Mouse (Mus musculus): ENCODE data around the gene Heatr4. TPM values are rescaled to one million over a fixed set of nuclear protein-coding genes. Genes with fewer than 3 reads are reported as not detected.

The Heatr4 gene
- polyA plus RNA-seq, 1 experiment from 2014 or later = not detected

DNA sequence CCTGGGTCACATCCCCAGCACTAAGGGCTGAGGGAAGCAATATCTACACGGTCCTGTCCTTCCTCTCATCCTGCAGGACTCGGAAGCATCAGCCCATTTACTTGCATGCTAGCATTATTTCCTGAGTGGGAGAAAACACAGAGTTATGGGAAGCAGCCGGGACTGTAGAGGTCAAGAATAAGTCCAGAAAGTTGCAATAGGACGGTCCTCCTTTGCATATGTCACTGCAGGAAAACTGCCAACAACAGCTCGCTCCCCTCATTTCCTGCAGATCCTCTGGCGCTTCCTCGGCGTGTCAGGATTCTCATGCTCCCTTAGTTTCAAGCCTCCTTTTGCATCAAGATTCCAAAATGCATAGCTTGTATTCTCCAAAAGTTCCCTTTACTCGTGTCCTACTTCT is 67.8 kb downstream of the Heatr4 start:
- WGBS = 48% methylated on average over 9 of the region's 9 CpGs

DNA sequence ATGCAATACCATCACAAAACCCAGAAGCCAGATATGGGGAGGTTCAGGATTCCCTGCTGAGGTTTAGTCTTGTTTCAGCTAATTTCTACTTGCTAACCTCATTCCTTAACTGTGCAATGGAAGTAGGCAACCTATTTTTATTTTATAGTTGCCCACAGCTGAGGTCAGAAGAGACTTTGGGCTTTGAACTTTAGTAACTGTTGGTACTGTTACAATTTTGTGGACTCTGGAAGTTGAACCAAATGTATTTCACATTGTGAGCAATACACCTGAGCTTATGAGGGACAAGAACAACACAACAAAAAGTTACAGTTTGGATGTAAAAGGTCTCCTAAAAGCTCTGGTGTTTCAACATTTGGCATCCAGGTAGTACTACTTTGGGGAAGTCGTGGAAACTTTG is 69.9 kb downstream of the Heatr4 start:
- Histone ChIP-seq H3K27me3 (ENCODE audit: control insufficient read depth, insufficient read depth, low read depth, low read length) (no peaks in the 10 kb centered on the region), H3K4me2 (ENCODE audit: low read depth, low read length) (no peak overlapping the region), H3K4me3 (ENCODE audit: low read length) (no peak overlapping the region), H3K4me1 (replicated peaks; ENCODE audit: control insufficient read depth, insufficient read depth, low read length) (peaks cover 6% of the 10 kb centered on the region; the same call in 1 of the 2 replicates), H3K27ac (ENCODE audit: low read length) (no peak overlapping the region), H3K9me3 (ENCODE audit: control insufficient read depth, low read length) (no peaks in the 10 kb centered on the region), H3K36me3 (ENCODE audit: control insufficient read depth, insufficient read depth, low read length) (no peaks in the 10 kb centered on the region), H3K9ac (ENCODE audit: low read length) (no peak overlapping the region)
- WGBS = 74% methylated on average over 1 of the region's 1 CpGs
- ATAC-seq (ENCODE audit: low read depth) = no peak

More for the DNA sequence above, 67.8 kb downstream of the Heatr4 start:
- Histone ChIP-seq H3K27ac (ENCODE audit: low read length) (peak overlapping the region; percentile 77), H3K9ac (ENCODE audit: low read length) (0 out of 2 replicates have a peak overlapping the region, but pooled peaks have one; percentile 34), H3K9me3 (ENCODE audit: control insufficient read depth, low read length) (no peaks in the 10 kb centered on the region), H3K4me2 (ENCODE audit: low read depth, low read length) (peak overlapping the region; percentile 32; the same call in 1 of the 2 replicates), H3K27me3 (ENCODE audit: control insufficient read depth, insufficient read depth, low read depth, low read length) (no peaks in the 10 kb centered on the region), H3K4me3 (ENCODE audit: low read length) (no peak overlapping the region), H3K36me3 (ENCODE audit: control insufficient read depth, insufficient read depth, low read length) (no peaks in the 10 kb centered on the region), H3K4me1 (replicated peaks; ENCODE audit: control insufficient read depth, insufficient read depth, low read length) (peaks cover 12% of the 10 kb centered on the region; the same call in 1 of the 2 replicates)
- ATAC-seq (ENCODE audit: low read depth) = no peak

DNA sequence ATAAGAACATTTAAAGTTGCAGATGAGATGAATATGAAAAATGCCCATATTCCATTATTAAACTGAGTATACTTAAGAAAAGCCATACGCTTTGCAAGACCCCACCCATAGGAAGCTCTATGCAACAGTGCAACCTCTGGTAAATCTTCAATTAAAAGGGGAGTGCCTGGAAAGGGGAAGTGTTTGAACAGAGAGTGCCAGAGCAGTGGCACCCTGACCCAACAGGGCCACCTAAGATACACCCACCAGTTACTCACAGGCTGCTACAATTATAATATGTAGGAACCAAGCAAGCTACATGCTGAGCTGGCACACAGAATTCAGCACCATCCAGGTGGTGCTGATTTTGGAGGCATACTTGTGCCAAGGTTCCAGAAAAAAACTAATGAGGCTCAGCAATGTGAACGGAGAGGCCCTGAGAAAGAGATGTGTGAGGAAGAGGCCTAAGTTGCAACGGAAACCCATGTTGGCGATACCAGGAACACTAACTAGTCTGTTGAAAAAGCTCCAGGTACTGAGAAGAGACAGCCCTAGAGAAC is 70.4 kb downstream of the Heatr4 start:
- no peak for ATAC-seq (ENCODE audit: low read depth)
- Histone ChIP-seq H3K9me3 (ENCODE audit: control insufficient read depth, low read length) (no peaks in the 10 kb centered on the region), H3K9ac (ENCODE audit: low read length) (no peak overlapping the region), H3K4me3 (ENCODE audit: low read length) (no peak overlapping the region), H3K4me1 (replicated peaks; ENCODE audit: control insufficient read depth, insufficient read depth, low read length) (peaks cover 6% of the 10 kb centered on the region; the same call in 1 of the 2 replicates), H3K36me3 (ENCODE audit: control insufficient read depth, insufficient read depth, low read length) (no peaks in the 10 kb centered on the region), H3K4me2 (ENCODE audit: low read depth, low read length) (no peak overlapping the region), H3K27ac (ENCODE audit: low read length) (no peak overlapping the region), H3K27me3 (ENCODE audit: control insufficient read depth, insufficient read depth, low read depth, low read length) (no peaks in the 10 kb centered on the region)
- 92% methylated on average over 4 of the region's 4 CpGs for WGBS

DNA sequence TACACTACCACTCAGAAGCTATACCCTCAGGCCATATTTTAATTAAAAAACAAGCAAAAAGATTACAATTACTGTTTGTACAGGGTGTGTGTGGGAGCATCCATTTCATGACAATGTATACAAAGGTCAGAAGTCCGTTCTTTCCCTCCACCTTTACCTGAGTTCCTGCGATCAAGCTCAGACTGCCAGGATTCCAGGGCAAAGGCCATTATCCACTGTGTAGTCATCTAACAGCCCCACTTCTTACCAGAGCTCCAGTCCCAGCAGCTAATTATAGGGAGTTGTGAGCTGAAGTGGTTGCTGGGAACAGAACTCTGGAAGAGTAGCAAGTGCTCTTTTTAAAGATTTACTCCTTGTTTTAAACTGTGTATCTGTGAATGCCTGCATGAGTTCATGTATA is 74.2 kb downstream of the Heatr4 start:
- 82% methylated on average over 2 of the region's 2 CpGs for WGBS
- H3K4me3 ChIP-seq (ENCODE audit: low read length) = no peak overlapping the region
- H3K4me2 ChIP-seq (ENCODE audit: low read depth, low read length) = no peak overlapping the region
- H3K4me1 ChIP-seq (replicated peaks; ENCODE audit: control insufficient read depth, insufficient read depth, low read length) = no peaks in the 10 kb centered on the region
- H3K9me3 ChIP-seq (ENCODE audit: control insufficient read depth, low read length) = no peaks in the 10 kb centered on the region
- no peak for ATAC-seq (ENCODE audit: low read depth)
- no peak overlapping the region for H3K27ac ChIP-seq (ENCODE audit: low read length)
- no peaks in the 10 kb centered on the region for H3K36me3 ChIP-seq (ENCODE audit: control insufficient read depth, insufficient read depth, low read length)
- H3K9ac ChIP-seq (ENCODE audit: low read length) = no peak overlapping the region
- H3K27me3 ChIP-seq (ENCODE audit: control insufficient read depth, insufficient read depth, low read depth, low read length) = no peaks in the 10 kb centered on the region

Other genes with a start within 250 kb of the Heatr4 start
- 1.0 and 1.3 TPM in 2 replicates for gene Papln, start 221.2 kb downstream of the Heatr4 start, polyA plus RNA-seq (2015; fragmentation: Nextera tagmentation; extraction: Ambion mirVana)
- gene Numb, start 62.9 kb downstream of the Heatr4 start, polyA plus RNA-seq (2015; fragmentation: Nextera tagmentation; extraction: Ambion mirVana) = 46.1 and 46.6 TPM in 2 replicates
- 8.1 and 8.9 TPM in 2 replicates for gene Riox1, start 34.2 kb downstream of the Heatr4 start, polyA plus RNA-seq (2015; fragmentation: Nextera tagmentation; extraction: Ambion mirVana)
- gene Acot2, start 3.0 kb upstream of the Heatr4 start, polyA plus RNA-seq (2015; fragmentation: Nextera tagmentation; extraction: Ambion mirVana) = 40.9 and 43.6 TPM in 2 replicates
- gene Acot1, start 24.6 kb upstream of the Heatr4 start, polyA plus RNA-seq (2015; fragmentation: Nextera tagmentation; extraction: Ambion mirVana) = 82.2 and 86.7 TPM in 2 replicates
- 0.47 and 0.58 TPM in 2 replicates for gene Acot4, start 53.5 kb upstream of the Heatr4 start, polyA plus RNA-seq (2015; fragmentation: Nextera tagmentation; extraction: Ambion mirVana)
- not detected in 2 replicates for gene Gm49366, start 54.1 kb upstream of the Heatr4 start, polyA plus RNA-seq (2015; fragmentation: Nextera tagmentation; extraction: Ambion mirVana)
- 0.11 and 0.29 TPM in 2 replicates for gene Acot3, start 67.3 kb upstream of the Heatr4 start, polyA plus RNA-seq (2015; fragmentation: Nextera tagmentation; extraction: Ambion mirVana)
- not detected in 2 replicates for gene Acot5, start 84.5 kb upstream of the Heatr4 start, polyA plus RNA-seq (2015; fragmentation: Nextera tagmentation; extraction: Ambion mirVana)
- gene Acot6, start 115.8 kb upstream of the Heatr4 start, polyA plus RNA-seq (2015; fragmentation: Nextera tagmentation; extraction: Ambion mirVana) = 1.1 and 1.8 TPM in 2 replicates
- 5.7 and 8.6 TPM in 2 replicates for gene Dnal1, start 129.5 kb upstream of the Heatr4 start, polyA plus RNA-seq (2015; fragmentation: Nextera tagmentation; extraction: Ambion mirVana)
- gene Pnma1, start 163.6 kb upstream of the Heatr4 start, polyA plus RNA-seq (2015; fragmentation: Nextera tagmentation; extraction: Ambion mirVana) = 2.0 and 2.2 TPM in 2 replicates
- gene Elmsan1, start 234.0 kb upstream of the Heatr4 start, polyA plus RNA-seq (2015; fragmentation: Nextera tagmentation; extraction: Ambion mirVana) = 11.1 and 12.1 TPM in 2 replicates